Mouse (Mus musculus): ENCODE measurements around the gene Specc1l.
"Not testable (repeated sequence)": the region's sequence is repeated elsewhere in the genome, so short reads cannot be mapped to it uniquely, and the experiment has no call there.

Specc1l gene

DNA sequence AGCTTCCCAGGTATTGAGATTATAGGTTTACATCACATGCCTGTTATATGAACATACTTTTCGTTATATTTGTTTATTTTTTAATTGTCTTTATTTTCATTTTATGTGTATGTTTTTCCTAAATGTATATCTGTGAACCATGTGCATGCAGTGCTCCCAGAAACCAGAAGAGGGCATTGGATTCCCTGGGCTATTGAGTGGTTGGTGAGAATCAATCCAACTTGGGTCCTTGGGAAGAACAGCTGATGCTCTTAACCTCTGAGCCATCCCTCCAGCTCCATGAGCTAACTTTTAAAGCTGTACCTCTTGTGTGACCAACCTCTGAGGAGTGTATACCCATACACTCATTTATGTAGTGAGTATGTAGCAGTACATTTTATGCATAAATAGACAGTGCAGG is 65.6 kb downstream of the Specc1l start:
- DNase-seq (ENCODE audit: low spot score in 2 of 2): no peak

DNA sequence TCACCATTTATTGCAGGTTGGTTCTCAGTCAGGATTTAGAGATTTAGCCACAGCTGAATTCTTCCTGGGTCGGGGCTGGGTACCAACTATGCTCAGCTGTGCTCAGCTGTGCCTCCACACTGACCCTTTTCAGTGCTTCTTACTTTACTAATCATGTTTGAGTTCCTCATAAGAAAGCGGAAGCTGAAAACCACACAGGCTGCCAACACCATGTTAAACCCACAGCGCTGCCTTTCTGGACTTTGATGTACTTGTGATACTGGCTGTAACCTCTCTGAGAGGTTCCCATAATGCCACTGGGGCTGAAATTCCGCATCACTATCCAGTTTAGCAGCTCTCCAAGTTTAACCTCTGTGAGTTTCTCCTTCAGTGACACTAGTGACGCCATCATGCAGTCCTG is 70.8 kb downstream of the Specc1l start:
- DNase-seq (ENCODE audit: low spot score in 2 of 2): no peak

DNA sequence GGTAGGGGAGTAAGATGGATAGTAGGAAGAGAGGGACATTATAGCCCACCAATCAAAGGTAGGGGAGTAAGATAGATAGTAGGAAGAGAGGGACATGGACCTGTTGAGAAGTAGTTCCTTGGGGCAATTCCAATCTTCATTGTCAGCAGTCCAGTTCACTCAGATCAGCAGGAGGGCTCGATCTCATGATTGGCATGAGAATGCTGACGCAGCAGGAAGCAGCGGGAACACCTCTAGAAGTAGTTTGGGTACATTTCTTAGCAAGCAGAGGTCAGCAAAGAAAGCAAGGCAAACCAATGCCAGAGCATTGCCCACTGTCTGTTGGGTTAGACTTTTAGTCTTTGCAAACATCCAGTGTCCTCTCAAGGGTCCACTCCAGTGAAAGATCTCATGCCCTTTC is 71.9 kb downstream of the Specc1l start:
- DNase-seq (ENCODE audit: low spot score in 2 of 2): no peak

DNA sequence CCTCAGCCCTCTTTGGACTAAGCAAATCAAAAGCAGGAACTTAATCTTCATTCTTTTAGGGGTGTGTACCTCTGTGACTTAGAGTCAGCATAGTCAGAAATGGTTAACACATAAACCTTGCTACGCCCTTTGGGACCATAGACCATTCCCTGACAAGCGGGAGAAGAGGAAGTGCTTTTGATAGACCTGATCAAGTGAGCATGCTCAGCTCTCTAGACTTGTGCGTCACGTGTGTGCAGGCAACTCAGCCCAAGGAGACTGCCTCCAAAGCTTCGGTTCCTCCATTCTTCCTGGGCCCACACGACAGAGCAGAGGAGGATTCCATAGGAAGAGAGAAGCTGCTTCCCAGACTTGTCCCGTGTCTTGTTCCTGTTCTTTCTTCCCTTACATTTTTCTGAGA is 76.7 kb downstream of the Specc1l start:
- DNase-seq (ENCODE audit: low spot score in 2 of 2): no peak

DNA sequence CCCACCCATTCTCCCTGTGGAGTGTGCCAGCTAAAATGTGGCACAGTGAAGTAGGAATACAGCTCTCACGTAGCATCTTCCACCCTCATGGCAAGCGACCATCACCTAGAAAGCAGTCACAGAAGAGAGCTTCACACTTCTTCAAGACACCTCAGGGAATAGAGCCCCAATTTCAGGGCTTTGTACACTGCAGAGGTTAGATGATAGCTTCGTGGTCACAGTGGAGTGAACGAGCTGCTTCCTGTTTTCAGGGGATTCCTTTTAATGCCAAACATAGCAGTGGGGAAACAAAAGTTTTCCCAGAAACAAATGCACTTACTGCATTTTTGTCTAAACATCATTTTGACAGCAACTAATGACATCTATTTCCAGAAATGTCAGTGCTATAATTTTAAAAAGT is 77.5 kb downstream of the Specc1l start:
- no peak for DNase-seq (ENCODE audit: low spot score in 2 of 2)

DNA sequence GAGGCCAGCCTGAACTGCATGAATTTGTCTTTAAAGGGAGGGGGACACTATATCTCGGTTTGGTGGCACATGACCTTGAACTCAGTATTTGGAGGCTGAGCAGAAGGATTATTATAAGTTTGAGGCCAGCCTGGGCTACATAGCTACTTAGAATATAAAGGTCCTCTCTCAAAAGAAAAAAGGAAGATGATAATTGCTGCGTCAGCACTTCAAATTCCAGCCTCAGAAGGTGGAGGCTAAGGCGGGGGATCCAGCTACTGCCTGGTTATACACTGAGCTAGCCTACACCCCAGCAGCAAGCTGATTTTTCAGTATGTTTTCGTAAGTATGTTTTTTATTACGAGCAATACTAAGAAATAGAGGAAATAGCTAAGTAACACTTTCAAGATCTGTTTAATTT is 78.8 kb downstream of the Specc1l start:
- no peak for DNase-seq (ENCODE audit: low spot score in 2 of 2)

DNA sequence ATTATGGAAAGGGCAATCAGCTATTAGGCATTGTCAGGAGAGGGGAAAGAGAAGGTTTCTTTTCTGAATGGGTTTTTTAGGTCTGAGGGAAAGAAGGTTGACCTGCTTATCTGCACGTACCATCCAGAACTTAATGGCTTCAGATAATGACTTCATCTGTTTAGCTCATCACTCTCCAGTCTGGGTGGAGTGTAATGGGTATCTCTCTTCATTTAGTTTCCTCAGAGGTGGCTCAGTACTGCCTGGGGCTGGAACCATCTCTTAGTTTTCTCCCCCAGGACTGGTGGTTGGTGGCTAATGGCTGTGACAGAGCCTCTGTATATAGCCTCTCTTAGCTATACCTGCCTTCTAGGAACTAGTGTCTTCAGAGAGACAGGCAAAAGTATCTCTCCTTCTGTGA is 79.5 kb downstream of the Specc1l start:
- DNase-seq (ENCODE audit: low spot score in 2 of 2): no peak

DNA sequence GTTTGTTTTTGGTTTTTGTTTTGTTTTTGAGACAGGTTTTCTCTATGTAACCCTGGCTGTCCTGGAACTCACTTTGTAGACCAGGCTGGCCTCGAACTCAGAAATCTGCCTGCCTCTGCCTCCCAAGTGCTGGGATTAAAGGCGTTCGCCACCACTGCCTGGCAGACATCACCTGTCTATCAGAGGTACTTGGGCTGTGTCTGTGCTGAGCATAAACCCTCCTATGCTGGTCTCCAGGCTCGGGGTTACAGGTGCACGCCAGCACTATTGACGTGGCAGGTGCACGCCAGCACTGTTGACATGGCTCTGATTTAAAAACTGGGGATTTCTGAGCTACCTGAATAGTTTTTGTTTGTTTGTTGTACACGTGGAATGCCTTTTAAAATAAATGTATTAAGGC is 80.3 kb downstream of the Specc1l start:
- DNase-seq (ENCODE audit: low spot score in 2 of 2): not testable (repeated sequence)

DNA sequence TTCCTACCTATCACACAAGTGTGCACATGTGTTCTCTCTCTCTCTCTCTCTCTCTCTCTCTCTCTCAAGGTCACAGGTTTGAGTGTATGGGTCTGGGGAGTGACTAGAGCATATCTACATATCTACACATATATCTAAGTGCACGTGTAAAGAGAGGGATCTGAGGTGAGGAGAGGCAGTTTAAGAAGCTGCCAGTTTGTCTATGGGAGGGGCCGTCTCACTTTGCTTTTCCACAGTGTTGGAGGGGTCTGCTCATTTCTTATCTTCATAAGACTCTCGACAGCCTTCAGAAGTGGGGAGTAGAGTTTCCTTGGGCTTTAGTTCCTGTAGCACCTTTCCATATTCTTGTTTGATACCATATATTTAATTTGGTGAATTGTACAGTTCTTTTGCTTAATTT is 81.4 kb downstream of the Specc1l start:
- no peak for DNase-seq (ENCODE audit: low spot score in 2 of 2)

DNA sequence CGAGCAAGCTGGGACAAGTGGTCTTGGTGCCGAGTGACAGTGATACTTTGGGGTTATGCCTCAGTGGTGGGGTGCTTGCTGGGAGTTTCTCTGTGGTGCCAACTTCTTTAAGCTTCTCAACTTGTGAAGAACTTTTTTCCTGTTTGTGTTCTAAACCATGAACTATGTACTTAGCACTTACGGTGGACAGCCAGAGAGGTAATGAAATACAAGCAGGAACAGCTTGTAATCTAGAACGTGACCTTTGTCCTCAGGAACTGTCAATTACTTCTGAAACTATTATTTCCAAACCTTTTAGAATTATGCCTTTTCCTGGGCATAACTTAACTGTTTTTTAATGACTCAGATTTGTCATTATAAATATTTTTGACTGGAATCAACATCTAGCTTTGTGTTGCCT is 82.5 kb downstream of the Specc1l start:
- DNase-seq (ENCODE audit: low spot score in 2 of 2): no peak

DNA sequence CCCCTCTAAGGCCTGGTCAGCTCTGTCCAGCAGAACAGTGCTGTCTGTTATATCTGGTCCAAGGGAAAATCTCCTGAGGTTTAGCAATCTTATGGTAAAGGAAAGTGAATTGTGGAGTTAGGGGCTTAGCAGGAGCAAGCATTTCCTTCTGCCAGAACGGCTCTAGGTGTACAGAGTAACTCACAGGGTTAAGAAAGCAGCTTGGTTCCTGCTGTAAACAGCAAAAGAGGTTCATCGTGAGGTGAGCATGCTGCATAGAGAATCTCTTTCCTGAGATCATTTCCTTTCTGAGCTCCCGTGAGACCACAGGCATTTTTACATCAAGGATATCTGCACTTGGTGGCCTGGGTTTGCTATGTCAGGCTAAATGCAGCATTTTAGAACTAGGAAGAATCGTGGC is 83.1 kb downstream of the Specc1l start:
- DNase-seq (ENCODE audit: low spot score in 2 of 2): no peak

DNA sequence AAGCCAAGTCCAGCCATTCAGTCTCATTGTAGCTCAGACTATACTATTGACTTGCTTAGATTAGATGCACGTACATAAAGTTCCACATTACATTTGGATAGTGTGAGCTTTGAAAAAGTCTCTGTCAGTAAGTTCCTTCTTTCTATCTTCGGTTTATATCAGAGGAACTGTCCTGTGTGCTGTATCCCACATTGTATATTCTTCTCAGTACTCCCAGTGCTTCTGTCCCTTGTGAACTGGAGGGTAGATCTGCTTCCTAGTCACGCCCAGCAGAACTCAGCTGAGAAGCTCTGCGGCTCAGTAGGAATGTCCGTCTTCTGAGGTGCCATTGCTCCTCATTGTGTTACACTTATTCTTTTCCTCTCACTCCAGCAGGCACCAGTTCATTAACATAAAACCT is 86.7 kb downstream of the Specc1l start:
- no peak for DNase-seq (ENCODE audit: low spot score in 2 of 2)

DNA sequence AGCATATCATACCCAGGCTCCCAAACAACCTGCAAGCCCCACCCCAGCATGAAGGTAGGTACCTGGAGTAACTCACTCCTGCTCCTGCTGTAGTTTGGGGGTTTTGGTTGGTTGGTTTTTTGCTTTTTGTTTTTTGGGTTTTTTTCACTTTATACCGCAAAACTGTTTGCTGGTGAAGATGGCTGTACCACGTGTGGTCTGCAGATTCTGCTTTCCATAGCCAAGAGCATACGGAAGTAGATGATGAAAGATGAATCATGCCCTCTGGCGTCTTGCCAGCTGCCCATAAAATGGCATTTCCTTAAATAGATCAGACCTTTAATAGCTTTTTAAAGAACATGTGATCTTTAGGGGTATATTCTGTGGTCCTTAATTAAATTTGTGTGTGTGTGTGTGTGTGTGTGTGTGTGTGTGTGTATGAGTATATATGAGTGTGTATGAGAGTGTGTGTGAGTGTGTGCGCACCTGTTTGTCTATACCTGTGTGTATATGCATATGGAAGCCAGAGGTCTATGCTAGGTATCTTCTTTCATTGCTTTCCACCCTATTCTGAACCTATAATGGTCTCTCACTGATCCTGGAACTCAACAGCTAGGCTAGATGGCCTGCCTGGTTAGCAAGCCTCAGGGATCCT is 88.0 kb downstream of the Specc1l start:
- no peak for DNase-seq (ENCODE audit: low spot score in 2 of 2)

DNA sequence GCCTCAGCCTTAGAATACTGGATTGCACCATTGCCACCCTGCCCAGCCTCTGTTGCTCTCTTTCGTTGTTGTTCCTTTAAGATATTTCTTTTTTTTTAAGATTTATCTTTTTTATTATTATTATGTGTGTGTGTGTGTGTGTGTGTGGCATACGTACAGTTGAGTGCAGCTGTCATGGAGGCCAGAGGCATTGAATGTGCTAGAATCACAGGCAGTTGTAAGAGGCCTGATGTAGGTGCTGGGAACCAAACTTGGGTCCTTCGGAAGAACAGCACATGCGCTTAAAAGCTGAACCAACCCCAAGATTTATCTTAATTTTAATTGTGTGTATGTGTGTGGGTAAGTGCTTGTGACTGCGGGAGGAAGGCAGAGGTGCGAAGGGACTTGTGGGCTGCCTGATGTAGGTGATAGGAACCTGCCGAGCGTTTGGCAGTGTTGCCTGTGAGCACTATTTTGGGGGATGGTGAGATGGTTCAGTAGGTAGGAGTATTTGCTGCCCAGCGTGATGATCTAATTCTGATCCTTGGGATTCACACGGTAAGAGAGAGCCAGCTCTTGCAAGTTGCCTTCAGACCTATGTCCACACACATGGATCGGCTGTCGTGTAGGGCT is 89.4 kb downstream of the Specc1l start:
- DNase-seq (ENCODE audit: low spot score in 2 of 2): no peak

DNA sequence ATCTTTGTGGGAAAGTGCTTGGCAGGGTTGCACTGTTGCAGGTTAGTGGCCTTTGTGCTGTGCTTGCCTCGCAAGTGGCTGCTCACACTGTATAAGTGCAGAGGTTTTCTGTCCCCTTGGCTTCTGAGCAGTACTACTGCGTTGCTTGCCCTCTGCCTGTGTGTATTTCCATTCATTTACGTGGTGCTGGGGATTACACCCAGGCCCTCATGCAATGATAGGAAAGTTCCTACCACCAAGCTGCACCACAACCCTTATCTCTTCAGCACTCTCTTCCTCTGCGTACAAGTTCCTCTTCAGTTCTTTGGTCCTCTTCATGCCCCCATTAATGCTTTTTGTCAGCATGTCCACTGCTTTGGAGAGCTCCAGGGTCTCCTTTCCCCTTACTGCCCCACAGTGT is 90.1 kb downstream of the Specc1l start:
- DNase-seq (ENCODE audit: low spot score in 2 of 2): no peak

DNA sequence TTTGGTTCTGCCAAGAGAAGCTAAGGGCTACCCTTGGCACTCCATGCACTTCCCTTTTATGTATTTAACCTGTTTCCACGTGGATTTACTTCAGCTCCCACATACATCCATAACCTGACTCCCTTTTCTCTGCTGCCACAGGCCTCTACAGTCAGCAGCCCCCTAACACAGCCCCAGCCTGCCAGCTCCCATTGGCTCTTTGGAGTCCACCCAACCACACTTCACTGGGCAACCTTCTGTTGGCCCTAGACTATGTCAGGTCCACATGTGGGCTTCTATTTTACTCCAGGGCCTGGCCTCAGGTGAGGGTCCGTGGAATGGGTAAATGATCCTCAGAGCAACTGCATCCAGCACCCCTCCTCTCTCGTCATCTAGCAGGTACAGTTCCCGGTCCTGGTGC is 90.7 kb downstream of the Specc1l start:
- DNase-seq (ENCODE audit: low spot score in 2 of 2): no peak

DNA sequence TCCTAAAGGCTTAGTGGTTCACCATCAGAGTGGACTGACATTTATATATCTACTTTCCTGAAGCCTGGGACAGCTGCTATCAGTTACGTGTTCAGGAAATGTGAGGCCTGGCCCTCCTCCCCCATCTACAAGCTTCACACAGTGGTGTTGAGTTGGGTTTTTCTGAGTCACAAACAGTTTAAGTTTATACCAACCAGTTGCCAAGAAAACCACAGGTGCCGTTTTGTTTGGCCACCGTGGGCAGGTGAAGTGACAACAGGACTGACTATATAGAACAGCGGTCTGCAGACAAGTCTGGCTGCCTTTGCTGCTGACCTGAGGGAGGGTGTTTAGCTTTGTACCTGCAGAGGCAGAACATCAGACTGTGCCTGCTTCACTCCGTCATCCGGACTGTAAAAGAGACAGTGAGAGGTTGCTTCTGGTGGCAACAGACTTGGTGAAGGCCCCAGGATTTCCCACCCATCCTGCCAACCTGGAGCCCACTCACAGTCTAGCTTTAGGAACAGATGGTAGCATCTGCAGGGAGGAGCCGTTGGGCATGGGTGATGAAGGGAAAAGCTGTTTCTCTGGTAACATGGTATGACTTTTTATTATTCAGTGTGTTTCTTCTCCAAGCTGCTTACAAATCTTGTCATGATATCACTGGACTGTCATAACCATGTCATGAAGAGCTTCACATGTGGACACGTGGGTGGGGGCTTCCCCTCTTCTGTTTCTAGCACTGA is 91.6 kb downstream of the Specc1l start:
- DNase-seq (ENCODE audit: low spot score in 2 of 2): peak; percentile 43 to 65

DNA sequence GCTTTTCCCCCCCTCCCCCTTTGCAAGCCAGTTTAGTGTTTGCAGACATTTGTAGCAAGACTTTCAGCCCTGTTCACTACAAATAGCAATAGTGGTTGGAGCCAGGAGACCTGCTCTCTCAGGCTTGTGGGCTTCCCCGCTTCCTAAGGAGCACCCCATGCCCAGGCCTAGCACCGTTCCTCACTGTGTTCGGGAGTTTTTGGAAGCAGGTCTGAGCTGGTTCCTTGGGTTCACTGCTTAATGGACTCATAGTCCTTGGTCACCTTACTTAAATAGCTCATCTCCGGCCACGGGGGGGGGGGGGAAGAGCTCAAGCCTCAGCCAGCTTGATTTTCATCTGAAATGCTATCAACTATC is 92.2 kb downstream of the Specc1l start:
- DNase-seq (ENCODE audit: low spot score in 2 of 2): no peak

DNA sequence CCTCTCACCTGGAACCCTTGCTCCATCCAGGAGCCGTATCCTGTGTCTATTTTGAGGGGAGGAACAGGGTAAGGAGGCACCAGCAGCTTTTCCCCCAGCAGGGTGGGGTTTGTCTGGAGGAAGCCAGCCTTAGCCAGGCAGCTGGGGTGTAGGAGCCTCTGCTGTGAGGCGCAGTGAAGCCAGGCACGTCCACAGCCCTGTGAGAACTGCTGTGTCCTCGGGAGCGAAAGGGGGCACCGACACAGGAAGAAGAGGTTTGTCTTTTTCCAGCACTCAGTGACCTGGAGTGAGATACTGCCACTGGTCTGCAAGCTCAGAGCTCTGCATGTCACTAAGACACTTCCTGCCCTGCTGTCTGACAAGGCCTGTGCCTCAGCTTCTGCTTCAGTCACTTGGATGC is 92.5 kb downstream of the Specc1l start:
- no peak for DNase-seq (ENCODE audit: low spot score in 2 of 2)

DNA sequence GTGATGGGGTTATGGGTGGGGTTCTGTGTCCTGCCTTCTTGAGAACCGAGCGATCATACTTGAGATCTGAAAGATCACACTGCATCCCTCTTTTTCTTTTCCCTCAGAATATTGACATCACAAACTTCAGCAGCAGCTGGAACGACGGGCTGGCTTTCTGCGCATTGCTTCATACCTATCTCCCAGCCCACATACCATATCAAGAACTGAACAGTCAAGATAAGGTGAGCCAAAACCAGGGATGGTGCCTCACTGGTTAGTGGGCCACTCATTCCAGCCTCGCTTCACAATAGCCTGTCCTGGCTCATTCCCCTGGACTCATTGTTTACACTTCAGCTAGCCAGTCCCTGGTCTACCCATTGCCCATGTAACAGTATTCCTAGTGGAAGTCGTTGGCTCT is 95.3 kb downstream of the Specc1l start:
- DNase-seq (ENCODE audit: low spot score in 2 of 2): no peak

DNA sequence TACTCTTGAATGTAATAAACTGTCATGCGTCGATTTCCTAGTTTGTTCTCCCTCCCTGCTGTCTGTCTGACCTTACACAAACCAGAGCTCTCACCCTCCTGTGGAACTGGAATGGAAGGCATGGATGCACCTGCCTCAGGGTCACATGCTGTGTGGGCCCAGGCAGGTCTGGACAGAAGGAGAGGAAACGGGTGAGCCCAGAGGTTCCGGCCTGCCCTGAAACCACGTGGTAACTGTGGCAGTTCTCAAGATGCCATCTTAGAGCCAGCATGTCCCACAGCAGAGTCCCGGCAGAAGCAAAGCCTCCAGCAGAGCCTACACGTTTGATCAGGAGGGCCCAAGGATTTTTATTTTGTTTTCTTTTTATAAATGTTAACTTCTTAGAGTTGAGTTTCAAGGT is 100.5 kb downstream of the Specc1l start:
- no peak for DNase-seq (ENCODE audit: low spot score in 2 of 2)

DNA sequence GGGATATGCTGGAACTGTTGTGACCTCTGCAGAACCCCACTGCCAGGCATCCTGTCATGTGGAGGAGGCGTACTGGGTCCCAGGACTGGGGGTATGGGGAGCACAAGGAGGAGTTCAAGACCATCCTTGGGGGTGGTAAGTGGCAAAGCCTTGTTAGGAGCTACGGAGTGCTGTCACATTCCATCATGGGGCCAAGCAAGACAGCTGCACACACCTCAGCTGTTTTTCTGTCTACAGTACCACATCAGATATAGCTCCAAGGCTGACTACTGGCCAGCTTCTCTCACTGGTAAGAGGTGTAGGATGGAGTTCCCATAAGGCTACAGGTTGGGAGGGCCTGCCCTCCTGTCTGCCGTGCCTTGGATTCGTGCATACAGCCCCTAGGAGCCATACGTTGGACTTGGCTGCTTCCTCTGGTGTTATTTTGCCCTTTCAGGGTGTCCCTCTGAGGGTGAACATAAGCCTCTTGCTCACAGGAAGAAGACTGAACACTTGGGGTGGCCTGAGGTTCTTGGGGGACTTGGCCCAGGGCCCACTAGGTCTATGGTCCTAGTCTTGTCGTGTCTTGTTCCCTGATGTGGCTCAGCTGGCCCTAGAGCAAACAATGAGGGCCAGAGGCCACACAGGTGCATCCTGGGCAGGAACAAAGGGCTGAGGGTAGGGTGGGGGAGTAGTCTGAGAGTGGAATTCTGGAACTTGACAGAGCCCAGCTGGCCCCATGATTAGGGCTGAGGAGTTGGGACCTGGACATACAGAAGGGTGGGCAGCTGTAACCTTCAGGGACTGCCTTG is 102.5 kb downstream of the Specc1l start:
- no peak for DNase-seq (ENCODE audit: low spot score in 2 of 2)

DNA sequence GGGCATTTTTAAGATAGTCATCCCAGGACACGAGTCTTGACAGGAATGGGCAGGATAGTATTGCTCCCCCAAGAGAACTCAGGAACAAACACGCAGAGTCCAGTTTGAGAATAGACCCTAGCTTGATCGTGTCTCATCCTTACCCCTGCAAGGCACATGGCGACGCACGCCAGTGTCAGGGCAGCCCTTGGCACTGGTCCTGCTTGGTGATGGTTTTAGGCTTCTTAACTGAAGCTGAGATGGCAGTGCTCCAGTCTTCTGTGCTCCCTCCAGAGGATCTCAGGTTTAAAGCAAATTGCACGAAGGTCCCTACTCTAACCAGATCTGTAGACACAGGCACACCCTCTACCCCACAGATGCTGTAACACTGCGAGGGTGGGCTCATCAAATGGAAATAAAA is 103.9 kb downstream of the Specc1l start:
- no peak for DNase-seq (ENCODE audit: low spot score in 2 of 2)

Measured in frontal cortex, postnatal 10 days (tissue).